Mouse (Mus musculus) ES-Bruce4 (cell line): ENCODE measurements around the gene Wnt6. TPM values are rescaled to one million over a fixed set of nuclear protein-coding genes. Genes with fewer than 3 reads are reported as not detected.

Source experiments
- H3K27ac ChIP-seq: 2 replicates; pipeline ENCODE4 v1.5.1; 2012; ENCODE audit warnings: low read length, inconsistent platforms; ENCODE audit not compliant: insufficient read depth
- H3K27me3 ChIP-seq: 2 replicates; pipeline ENCODE4 v1.6.1; 2012; ENCODE audit warnings: mild to moderate bottlenecking, low read length, inconsistent platforms; ENCODE audit not compliant: control insufficient read depth, poor library complexity, insufficient read depth, severe bottlenecking
- H3K36me3 ChIP-seq: 2 replicates; pipeline ENCODE4 v1.6.1; 2012; ENCODE audit warnings: inconsistent platforms, mild to moderate bottlenecking, low read length, moderate library complexity; ENCODE audit not compliant: control insufficient read depth, poor library complexity, insufficient read depth, severe bottlenecking
- H3K4me1 ChIP-seq: one replicate; pipeline ENCODE4 v1.8.1; 2011; ENCODE audit warnings: low read length; ENCODE audit not compliant: control insufficient read depth, insufficient read depth
- H3K4me3 ChIP-seq: 2 replicates; pipeline ENCODE4 v1.5.1; 2011; ENCODE audit warnings: low read depth, mild to moderate bottlenecking, low read length
- H3K9ac ChIP-seq: 2 replicates; pipeline ENCODE4 v1.6.1; 2012; ENCODE audit warnings: low read depth, mild to moderate bottlenecking, inconsistent platforms; ENCODE audit not compliant: poor library complexity, severe bottlenecking
- H3K9me3 ChIP-seq: replicated peaks from 2 replicates; pipeline ENCODE4 v1.6.1; 2012; ENCODE audit warnings: mild to moderate bottlenecking, low read length, inconsistent platforms; ENCODE audit not compliant: control insufficient read depth, poor library complexity, insufficient read depth, severe bottlenecking
- CTCF ChIP-seq: IDR thresholded peaks from one replicate; pipeline ENCODE4 v1.8.1; 2011; ENCODE audit warnings: low read depth, low read length
- EP300 ChIP-seq: IDR thresholded peaks from 2 replicates; pipeline ENCODE4 v1.6.1; 2011; ENCODE audit warnings: low read depth, low read length; ENCODE audit not compliant: insufficient read depth
- POLR2A ChIP-seq: IDR thresholded peaks from one replicate; pipeline ENCODE4 v1.8.1; 2011; ENCODE audit warnings: low read length; ENCODE audit not compliant: insufficient read depth
- polyA plus RNA-seq: library from polyadenylated mRNA; stranded (reverse); fragments of >200 nt; gene quantifications from 2 replicates; pipeline ENCODE4 v1.2.4, GENCODE M21; 2011; ENCODE audit warnings: low read depth; ENCODE audit not compliant: missing spikeins, insufficient read depth, insufficient read length

Wnt6 gene
- 5.0 and 5.6 TPM in 2 replicates for polyA plus RNA-seq

DNA sequence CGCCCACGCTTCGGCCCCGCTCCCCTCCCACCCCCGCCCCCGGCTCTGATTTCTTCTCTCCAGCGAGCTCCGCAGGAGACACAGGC lies at the start of gene Wnt6:
Gene Wnt6, plus strand, starts transcription at position 48 of the 86 bp plus-strand sequence.
- no peaks in the 10 kb centered on the region for H3K4me1 ChIP-seq
- peaks cover 24% of the 10 kb centered on the region for H3K27me3 ChIP-seq

DNA sequence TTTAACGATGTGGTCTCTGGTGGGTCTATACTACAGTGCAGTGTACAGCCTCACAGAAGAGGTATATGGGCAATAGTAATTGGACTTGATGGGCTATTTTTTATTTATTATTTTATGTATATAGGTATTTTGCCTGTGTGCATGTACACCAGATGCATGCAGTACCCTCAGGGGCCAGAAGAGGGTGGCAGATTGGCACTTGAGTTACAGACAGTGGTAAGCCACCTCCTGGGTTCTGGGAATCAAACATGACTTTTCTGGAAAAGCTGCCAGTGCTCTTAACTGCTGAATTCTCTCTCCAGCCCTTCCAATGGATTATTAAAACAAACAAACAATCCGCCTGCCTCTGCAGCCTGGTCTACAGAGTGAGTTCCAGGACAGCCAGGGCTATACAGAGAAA lies 47.9 kb upstream of the Wnt6 start:
- H3K27ac ChIP-seq, result no peak overlapping the region
- H3K4me1 ChIP-seq, result no peaks in the 10 kb centered on the region
- H3K9ac ChIP-seq, result no peak overlapping the region
- H3K27me3 ChIP-seq, result no peaks in the 10 kb centered on the region
- H3K36me3 ChIP-seq, result no peaks in the 10 kb centered on the region
- TF ChIP-seq POLR2A, result no peak
- TF ChIP-seq CTCF, result peak; percentile 42
- H3K9me3 ChIP-seq, result no peaks in the 10 kb centered on the region
- H3K4me3 ChIP-seq, result no peak overlapping the region

More for the DNA sequence above, at the start of gene Wnt6:
- H3K4me3 ChIP-seq, result peak within 1 kb of the TSS; percentile 55
- H3K27ac ChIP-seq, result no peak within 1 kb of the TSS
- TF ChIP-seq EP300 (no peak), POLR2A (no peak), CTCF (no peak)
- H3K36me3 ChIP-seq, result no peaks in the 10 kb centered on the region
- H3K9me3 ChIP-seq, result no peaks in the 10 kb centered on the region
- peak within 1 kb of the TSS; percentile 37 for H3K9ac ChIP-seq

DNA sequence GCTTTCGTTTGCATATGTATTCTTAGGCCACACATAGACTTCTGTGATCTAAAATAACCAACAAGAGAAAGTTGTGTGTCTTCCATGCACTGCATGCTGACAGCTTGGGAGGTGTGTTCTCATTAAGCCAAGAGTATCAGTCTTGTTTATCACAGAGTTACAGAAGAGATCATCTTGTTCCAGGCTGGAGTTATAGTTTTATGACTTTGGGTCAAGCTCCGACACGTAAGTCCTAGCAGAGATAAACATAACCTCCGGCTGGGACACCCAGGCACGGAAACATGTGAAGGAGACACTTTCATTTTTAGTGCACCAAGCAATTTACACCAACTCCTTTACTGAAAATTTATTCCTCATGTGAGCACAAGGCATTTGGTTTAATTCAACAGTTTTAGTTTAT lies 45.6 kb upstream of the Wnt6 start:
- Histone ChIP-seq H3K4me1 (no peaks in the 10 kb centered on the region), H3K4me3 (no peak overlapping the region), H3K27ac (no peak overlapping the region), H3K36me3 (no peaks in the 10 kb centered on the region), H3K9me3 (no peaks in the 10 kb centered on the region), H3K9ac (no peak overlapping the region), H3K27me3 (no peaks in the 10 kb centered on the region)
- TF ChIP-seq CTCF (no peak), EP300 (no peak), POLR2A (no peak)

DNA sequence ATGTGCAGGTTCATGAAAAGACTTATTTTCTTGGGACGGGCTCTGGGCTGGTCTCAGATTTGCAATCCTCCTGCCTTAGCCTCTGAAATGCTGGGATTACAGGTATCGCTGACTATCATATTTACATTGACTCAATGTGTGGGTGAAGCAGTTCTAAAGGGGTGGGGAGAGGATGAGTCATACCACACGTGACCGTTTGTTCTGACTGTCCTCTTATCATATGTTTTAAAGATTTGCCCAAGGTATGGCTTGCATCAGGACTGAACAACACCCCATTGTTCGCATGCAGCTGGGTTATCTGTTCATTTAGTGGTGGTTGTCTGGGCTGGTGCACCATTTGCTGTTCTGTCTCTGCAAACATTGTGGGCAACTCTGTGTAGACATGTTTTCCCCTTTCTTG lies 45.0 kb upstream of the Wnt6 start:
- H3K4me1 ChIP-seq, result no peaks in the 10 kb centered on the region
- H3K9ac ChIP-seq, result no peak overlapping the region
- TF ChIP-seq POLR2A (no peak), CTCF (no peak), EP300 (no peak)
- no peak overlapping the region for H3K27ac ChIP-seq
- no peaks in the 10 kb centered on the region for H3K36me3 ChIP-seq
- H3K4me3 ChIP-seq, result no peak overlapping the region
- no peaks in the 10 kb centered on the region for H3K27me3 ChIP-seq
- H3K9me3 ChIP-seq, result no peaks in the 10 kb centered on the region

GRCm38 (mm10) chr1:74728446-74728845 lies 43.2 kb upstream of the Wnt6 start:
- H3K4me1 ChIP-seq, result no peaks in the 10 kb centered on the region
- H3K9ac ChIP-seq, result no peak overlapping the region
- H3K27me3 ChIP-seq, result no peaks in the 10 kb centered on the region
- H3K9me3 ChIP-seq, result no peaks in the 10 kb centered on the region
- TF ChIP-seq EP300 (no peak), CTCF (no peak), POLR2A (no peak)
- no peak overlapping the region for H3K27ac ChIP-seq
- H3K36me3 ChIP-seq, result no peaks in the 10 kb centered on the region
- no peak overlapping the region for H3K4me3 ChIP-seq

DNA sequence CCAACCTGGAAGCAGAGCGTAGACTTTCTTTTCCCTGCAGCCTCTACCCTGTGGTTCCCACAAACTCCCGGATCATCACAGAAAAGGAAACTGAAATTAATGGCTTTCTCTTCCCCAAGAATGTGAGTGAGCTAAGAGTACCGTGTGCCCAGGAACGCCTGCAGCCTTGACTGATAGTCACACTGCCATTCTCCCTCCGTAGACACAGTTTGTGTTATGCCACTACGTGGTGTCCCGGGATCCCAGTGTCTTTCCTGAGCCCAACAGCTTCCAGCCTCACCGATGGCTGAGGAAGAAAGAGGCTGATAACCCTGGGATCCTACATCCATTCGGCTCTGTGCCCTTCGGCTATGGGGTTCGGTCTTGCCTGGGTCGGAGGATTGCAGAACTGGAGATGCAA lies 34.7 kb upstream of the Wnt6 start:
- TF ChIP-seq POLR2A (no peak), CTCF (no peak), EP300 (no peak)
- H3K9ac ChIP-seq, result no peak overlapping the region
- no peaks in the 10 kb centered on the region for H3K4me1 ChIP-seq
- H3K27ac ChIP-seq, result no peak overlapping the region
- H3K36me3 ChIP-seq, result no peaks in the 10 kb centered on the region
- no peak overlapping the region for H3K4me3 ChIP-seq
- no peaks in the 10 kb centered on the region for H3K9me3 ChIP-seq
- no peaks in the 10 kb centered on the region for H3K27me3 ChIP-seq

DNA sequence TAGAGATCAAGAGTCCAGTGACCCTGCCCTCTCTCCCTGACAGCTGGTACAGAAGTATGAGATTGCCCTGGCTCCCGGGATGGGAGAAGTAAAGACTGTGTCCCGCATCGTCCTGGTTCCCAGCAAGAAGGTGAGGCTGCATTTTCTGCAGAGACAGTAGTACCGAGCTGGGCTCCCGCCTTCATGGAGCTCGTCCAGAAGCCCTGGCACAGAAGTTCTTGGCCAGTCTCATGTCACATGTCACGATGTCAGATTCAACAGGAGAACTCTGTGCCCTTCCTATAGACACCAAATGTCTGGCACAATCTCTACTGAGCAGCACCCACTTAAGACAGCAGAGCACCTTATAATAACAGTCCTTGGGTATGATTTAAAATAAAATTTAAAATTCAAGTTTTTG lies 34.2 kb upstream of the Wnt6 start:
- Histone ChIP-seq H3K4me3 (no peak overlapping the region), H3K4me1 (no peaks in the 10 kb centered on the region), H3K9me3 (no peaks in the 10 kb centered on the region), H3K9ac (no peak overlapping the region), H3K27ac (no peak overlapping the region), H3K27me3 (no peaks in the 10 kb centered on the region), H3K36me3 (no peaks in the 10 kb centered on the region)
- TF ChIP-seq CTCF, result no peak
- no peak for TF ChIP-seq POLR2A
- TF ChIP-seq EP300, result no peak
